Mouse (Mus musculus): Measurements from ENCODE around the gene Lbr.
A peak's percentile ranks its signal among the peaks of the same experiment; 100 is the strongest.

Gene Lbr

DNA sequence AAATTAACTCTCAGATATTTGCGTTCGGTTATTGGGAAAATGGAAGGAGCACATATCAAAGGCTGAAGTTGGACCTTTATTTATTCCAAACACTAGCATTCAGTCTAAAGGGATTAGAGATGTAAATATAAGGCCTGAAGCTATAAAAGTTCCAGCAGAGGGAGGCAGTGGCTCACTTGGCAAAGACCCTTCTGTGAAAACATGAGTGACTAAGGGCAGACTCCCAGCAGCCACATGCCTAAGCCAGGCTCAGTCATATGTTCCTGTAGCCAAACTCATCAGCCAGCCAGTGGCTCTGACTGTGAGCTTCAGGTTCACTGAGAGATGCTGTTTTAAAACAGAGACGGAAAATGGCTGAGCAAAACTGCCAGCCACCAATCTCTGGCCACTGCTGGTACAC, 71.0 kb downstream of the Lbr start:
- no peak for DNase-seq (ENCODE audit: low spot score)

DNA sequence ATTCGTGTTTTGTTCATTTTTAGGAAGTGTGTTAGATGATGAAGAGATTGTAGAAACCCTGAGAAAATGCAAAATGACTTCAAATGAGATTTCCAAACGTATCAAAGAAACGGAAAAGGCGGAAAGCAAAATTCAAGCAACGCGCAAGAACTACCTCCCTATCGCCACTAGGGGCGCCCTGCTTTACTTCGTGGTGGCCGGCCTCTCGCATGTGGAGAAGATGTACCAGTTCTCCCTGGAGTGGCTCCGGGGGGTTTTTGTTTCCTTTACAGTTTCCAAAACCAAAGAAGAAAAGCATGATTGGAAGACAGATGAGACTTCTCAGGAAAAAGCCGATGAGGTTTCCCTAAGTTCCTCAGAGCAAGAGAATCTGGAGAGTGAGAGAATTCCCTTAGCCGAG, 73.5 kb downstream of the Lbr start:
- DNase-seq (ENCODE audit: low spot score), result peak; percentile 2

Data from c-Kit-positive CD71-positive TER-119-positive erythroid progenitor cells, embryonic 14.5 days (primary cell).